ENCODE assay signal across 33 mouse cellular contexts in the genomic region with DNA sequence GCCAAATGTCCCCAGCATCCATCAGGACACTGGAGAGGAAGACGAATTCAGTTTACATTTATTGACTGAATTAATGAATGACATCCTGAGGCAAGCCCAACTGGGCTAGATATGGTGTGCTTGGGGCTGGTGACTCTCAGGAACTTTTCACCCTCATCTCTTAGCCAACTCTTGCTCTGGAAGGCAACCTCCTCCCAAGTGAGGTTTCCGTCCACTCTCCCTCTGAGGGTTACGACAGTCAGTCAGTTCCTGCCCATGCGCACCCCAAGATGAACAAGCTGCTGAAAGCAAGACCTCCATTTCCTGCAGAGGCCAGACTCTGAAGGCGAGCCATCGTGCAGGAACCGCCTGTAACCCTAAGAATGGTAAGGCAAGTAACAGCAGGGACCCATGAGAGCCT. TPM values are rescaled to one million over a fixed set of nuclear protein-coding genes. Genes with fewer than 3 reads are reported as not detected.
DNase-seq lines count a peak whose midpoint lies in the region; ATAC-seq lines count a peak whose summit lies in the region.
"Had no signal": no experiment of that assay in that cellular context is flagged by ENCODE, and none has a peak within 500 bp of the region (broad histone marks: within the 10 kb centered on the region; RNA-seq: fewer than 3 reads in every experiment).

No protein-coding gene starts in this region.

- ATAC-seq in erythroblast, adult 5-6 weeks (replicated peaks; ENCODE audit: low FRiP score, poor library complexity, severe bottlenecking): no peak
- ATAC-seq in limb, embryonic 13.5 days (ENCODE audit: low FRiP score, low read depth): no peak
- no peak for ATAC-seq in liver, embryonic 16.5 days (ENCODE audit: low read depth)
- ATAC-seq: CD4-positive, CD25-positive, alpha-beta regulatory T cell, adult 4 months; forebrain, embryonic 16.5 days had no signal

- no peak overlapping the region for H3K27ac ChIP-seq in limb, embryonic 13.5 days
- H3K27ac ChIP-seq in limb, embryonic 10.5 days: no peak overlapping the region
- peak overlapping the region; percentile 69 for H3K27ac ChIP-seq in brown adipose tissue, adult 24 weeks (replicated peaks; ENCODE audit: low read depth, low read length)
- H3K27ac ChIP-seq in liver, embryonic 16.5 days (ENCODE audit: low read length): peak overlapping the region; percentile 26; the same call in 1 of the 2 replicates
- H3K27ac ChIP-seq: embryonic facial prominence, embryonic 12.5 days; heart, adult 2 months; limb, embryonic 15.5 days had no signal

- DNase-seq in limb, embryonic 10.5 days (ENCODE audit: low spot score): no peak
- DNase-seq in frontal cortex, postnatal 14 days (ENCODE audit: low spot score in 2 of 2): no peak
- DNase-seq in thymus, postnatal 14 days: no peak
- DNase-seq: cerebellum, adult 18-20 months; cerebellum, postnatal 14 days; gastrocnemius, postnatal 25 days; heart, adult 2 months; kidney, adult 11 months; kidney, postnatal 4 days; layer of hippocampus, adult 9-11 months; lung, postnatal 4 days; midbrain, embryonic 14.5 days; thymus, adult 18-20 months; thymus, postnatal 4 days had no signal

- 93% methylated on average over 7 of the region's 7 CpGs for whole genome bisulfite sequencing in limb, embryonic 13.5 days
- WGBS in limb, embryonic 10.5 days: 94% methylated on average over 7 of the region's 7 CpGs
- WGBS in liver, embryonic 16.5 days (ENCODE audit: insufficient replicate concordance): 87% methylated on average over 7 of the region's 7 CpGs

- H3K27me3 ChIP-seq in erythroblast, embryonic 14.5 days (ENCODE audit: control insufficient read depth): no peaks in the 10 kb centered on the region; the same call in 1 of the 2 replicates
- no peaks in the 10 kb centered on the region for H3K27me3 ChIP-seq in limb, embryonic 13.5 days
- no peaks in the 10 kb centered on the region for H3K27me3 ChIP-seq in limb, embryonic 10.5 days (ENCODE audit: low read depth, poor library complexity, severe bottlenecking)
- no peaks in the 10 kb centered on the region for H3K27me3 ChIP-seq in liver, embryonic 16.5 days (ENCODE audit: control insufficient read depth, insufficient read depth, low read depth, low read length)
- H3K27me3 ChIP-seq: embryonic facial prominence, embryonic 12.5 days; limb, embryonic 15.5 days had no signal

- peaks cover 70% of the 10 kb centered on the region for H3K36me3 ChIP-seq in erythroblast, embryonic 14.5 days (ENCODE audit: control insufficient read depth)
- peaks cover 18% of the 10 kb centered on the region for H3K36me3 ChIP-seq in limb, embryonic 13.5 days
- H3K36me3 ChIP-seq in limb, embryonic 10.5 days: peaks cover 34% of the 10 kb centered on the region
- H3K36me3 ChIP-seq in liver, embryonic 16.5 days (ENCODE audit: control insufficient read depth, insufficient read depth): peaks cover 18% of the 10 kb centered on the region

- no peak overlapping the region for H3K4me2 ChIP-seq in limb, embryonic 13.5 days (replicated peaks)
- peak overlapping the region; percentile 85; the same call in 1 of the 2 replicates for H3K4me2 ChIP-seq in liver, embryonic 16.5 days (ENCODE audit: low read depth, low read length)
- H3K4me2 ChIP-seq: embryonic facial prominence, embryonic 12.5 days; limb, embryonic 15.5 days had no signal

- peak overlapping the region; percentile 79 for H3K4me3 ChIP-seq in erythroblast, embryonic 14.5 days (replicated peaks)
- no peak overlapping the region for H3K4me3 ChIP-seq in limb, embryonic 13.5 days
- no peak overlapping the region for H3K4me3 ChIP-seq in limb, embryonic 10.5 days
- H3K4me3 ChIP-seq in brown adipose tissue, adult 24 weeks (ENCODE audit: insufficient read depth, low read depth, low read length): no peak overlapping the region
- no peak overlapping the region; the same call in 1 of the 2 replicates for H3K4me3 ChIP-seq in liver, embryonic 16.5 days (ENCODE audit: low read depth, low read length)
- H3K4me3 ChIP-seq: embryonic facial prominence, embryonic 12.5 days; heart, adult 2 months; limb, embryonic 15.5 days had no signal

- 0 out of 2 replicates have a peak overlapping the region, but pooled peaks have one; percentile 8 for H3K9ac ChIP-seq in limb, embryonic 13.5 days
- H3K9ac ChIP-seq in liver, embryonic 16.5 days (ENCODE audit: low read depth, low read length): peak overlapping the region; percentile 6; the same call in 1 of the 2 replicates
- H3K9ac ChIP-seq: limb, embryonic 15.5 days had no signal

- H3K9me3 ChIP-seq in erythroblast, embryonic 14.5 days (ENCODE audit: control insufficient read depth, low read length): peaks cover 8% of the 10 kb centered on the region
- H3K9me3 ChIP-seq in limb, embryonic 13.5 days: no peaks in the 10 kb centered on the region
- H3K9me3 ChIP-seq in limb, embryonic 10.5 days (replicated peaks): no peaks in the 10 kb centered on the region
- no peaks in the 10 kb centered on the region for H3K9me3 ChIP-seq in liver, embryonic 16.5 days (replicated peaks; ENCODE audit: control insufficient read depth, low read length)
- H3K9me3 ChIP-seq: embryonic facial prominence, embryonic 12.5 days; limb, embryonic 15.5 days had no signal

- peaks cover 90% of the 10 kb centered on the region for H3K4me1 ChIP-seq in erythroblast, embryonic 14.5 days (ENCODE audit: control insufficient read depth)
- H3K4me1 ChIP-seq in limb, embryonic 13.5 days: peaks cover 25% of the 10 kb centered on the region
- peaks cover 28% of the 10 kb centered on the region for H3K4me1 ChIP-seq in limb, embryonic 10.5 days
- peaks cover 27% of the 10 kb centered on the region for H3K4me1 ChIP-seq in brown adipose tissue, adult 24 weeks (ENCODE audit: control insufficient read depth, insufficient read depth, insufficient read length, low read length)
- peaks cover 70% of the 10 kb centered on the region for H3K4me1 ChIP-seq in liver, embryonic 16.5 days (ENCODE audit: control insufficient read depth, low read depth, low read length)

RNA-seq across cellular contexts. Expression of gene 1700037H04Rik, which starts 2.9 kb away (rescaled TPM):
- polyA plus RNA-seq in erythroblast, embryonic 14.5 days (2012): 219 and 275 TPM in 2 replicates
- total RNA-seq in erythroblast, adult 5-6 weeks (2015; ENCODE audit: low replicate concordance): 77.1 and 92.0 TPM in 2 replicates
- 33.9 and 49.3 TPM in 2 replicates for total RNA-seq in erythroblast, adult 5-6 weeks (2017; ENCODE audit: low replicate concordance)
- 55.2 and 56.0 TPM in 2 replicates for polyA plus RNA-seq in limb, embryonic 13.5 days (2015; fragmentation: Nextera tagmentation; extraction: Ambion mirVana)
- polyA plus RNA-seq in limb, embryonic 10.5 days (2016; fragmentation: Nextera tagmentation; extraction: Ambion mirVana): 87.5 and 97.4 TPM in 2 replicates
- polyA plus RNA-seq in brown adipose tissue, adult 24 weeks (2012; ENCODE audit: insufficient read depth, insufficient read length, missing spikeins): 426 and 428 TPM in 2 replicates
- polyA plus RNA-seq in liver, embryonic 16.5 days (2015; fragmentation: Nextera tagmentation; extraction: Ambion mirVana): 129 and 133 TPM in 2 replicates

RNA-seq across cellular contexts. Expression of gene Cenpb, which starts 22.9 kb away (rescaled TPM):
- polyA plus RNA-seq in erythroblast, embryonic 14.5 days (2012): 27.7 and 31.8 TPM in 2 replicates
- 0.96 and 3.8 TPM in 2 replicates for total RNA-seq in erythroblast, adult 5-6 weeks (2015; ENCODE audit: low replicate concordance)
- total RNA-seq in erythroblast, adult 5-6 weeks (2017; ENCODE audit: low replicate concordance): 6.4 and 7.7 TPM in 2 replicates
- polyA plus RNA-seq in limb, embryonic 13.5 days (2015; fragmentation: Nextera tagmentation; extraction: Ambion mirVana): 11.2 and 11.6 TPM in 2 replicates
- 7.7 and 8.9 TPM in 2 replicates for polyA plus RNA-seq in limb, embryonic 10.5 days (2016; fragmentation: Nextera tagmentation; extraction: Ambion mirVana)
- 78.2 and 99.0 TPM in 2 replicates for polyA plus RNA-seq in brown adipose tissue, adult 24 weeks (2012; ENCODE audit: insufficient read depth, insufficient read length, missing spikeins)
- polyA plus RNA-seq in liver, embryonic 16.5 days (2015; fragmentation: Nextera tagmentation; extraction: Ambion mirVana): 3.0 and 3.2 TPM in 2 replicates

RNA-seq across cellular contexts. Expression of gene Gm11037, which starts 23.7 kb away (rescaled TPM):
- polyA plus RNA-seq in erythroblast, embryonic 14.5 days (2012): not detected in 2 replicates
- not detected in 2 replicates for total RNA-seq in erythroblast, adult 5-6 weeks (2015; ENCODE audit: low replicate concordance)
- not detected in 2 replicates for total RNA-seq in erythroblast, adult 5-6 weeks (2017; ENCODE audit: low replicate concordance)
- not detected in 2 replicates for polyA plus RNA-seq in limb, embryonic 13.5 days (2015; fragmentation: Nextera tagmentation; extraction: Ambion mirVana)
- not detected in 2 replicates for polyA plus RNA-seq in limb, embryonic 10.5 days (2016; fragmentation: Nextera tagmentation; extraction: Ambion mirVana)
- polyA plus RNA-seq in brown adipose tissue, adult 24 weeks (2012; ENCODE audit: insufficient read depth, insufficient read length, missing spikeins): not detected in 2 replicates
- polyA plus RNA-seq in liver, embryonic 16.5 days (2015; fragmentation: Nextera tagmentation; extraction: Ambion mirVana): not detected in 2 replicates
- total RNA-seq: adrenal gland, postnatal 4 days; gastrocnemius, postnatal 25 days; heart, adult 2 months; hematopoietic stem cell, adult 5-6 weeks; left cerebral cortex, adult 18-20 months; left cerebral cortex, postnatal 25 days; megakaryocyte-erythroid progenitor cell, adult 5-6 weeks had no signal
- polyA plus RNA-seq: CD4-positive, CD25-positive, alpha-beta regulatory T cell, adult 4 months; embryonic facial prominence, embryonic 12.5 days; forebrain, embryonic 16.5 days; heart, adult 2 months; heart, postnatal 0 days; kidney, embryonic 16.5 days; limb, embryonic 15.5 days; lung, embryonic 16.5 days; midbrain, embryonic 14.5 days; neural tube, embryonic 14.5 days; spleen, adult 2 months had no signal

RNA-seq across cellular contexts. Expression of gene Cdc25b, which starts 29.8 kb away (rescaled TPM):
- 52.6 and 58.1 TPM in 2 replicates for polyA plus RNA-seq in erythroblast, embryonic 14.5 days (2012)
- total RNA-seq in erythroblast, adult 5-6 weeks (2015; ENCODE audit: low replicate concordance): 160 and 210 TPM in 2 replicates
- 363 and 459 TPM in 2 replicates for total RNA-seq in erythroblast, adult 5-6 weeks (2017; ENCODE audit: low replicate concordance)
- 57.6 and 60.3 TPM in 2 replicates for polyA plus RNA-seq in limb, embryonic 13.5 days (2015; fragmentation: Nextera tagmentation; extraction: Ambion mirVana)
- 40.8 and 47.4 TPM in 2 replicates for polyA plus RNA-seq in limb, embryonic 10.5 days (2016; fragmentation: Nextera tagmentation; extraction: Ambion mirVana)
- polyA plus RNA-seq in brown adipose tissue, adult 24 weeks (2012; ENCODE audit: insufficient read depth, insufficient read length, missing spikeins): 2.4 and 2.5 TPM in 2 replicates
- 255 and 284 TPM in 2 replicates for polyA plus RNA-seq in liver, embryonic 16.5 days (2015; fragmentation: Nextera tagmentation; extraction: Ambion mirVana)

RNA-seq across cellular contexts. Expression of gene Hspa12b, which starts 29.9 kb away (rescaled TPM):
- 0.18 and 0.20 TPM in 2 replicates for polyA plus RNA-seq in erythroblast, embryonic 14.5 days (2012)
- not detected in 2 replicates for total RNA-seq in erythroblast, adult 5-6 weeks (2015; ENCODE audit: low replicate concordance)
- 0.14 TPM in 1 of 2 replicates, not detected in the other for total RNA-seq in erythroblast, adult 5-6 weeks (2017; ENCODE audit: low replicate concordance)
- 22.0 and 22.9 TPM in 2 replicates for polyA plus RNA-seq in limb, embryonic 13.5 days (2015; fragmentation: Nextera tagmentation; extraction: Ambion mirVana)
- 14.8 and 19.7 TPM in 2 replicates for polyA plus RNA-seq in limb, embryonic 10.5 days (2016; fragmentation: Nextera tagmentation; extraction: Ambion mirVana)
- 7.0 and 9.6 TPM in 2 replicates for polyA plus RNA-seq in brown adipose tissue, adult 24 weeks (2012; ENCODE audit: insufficient read depth, insufficient read length, missing spikeins)
- 2.0 TPM in 2 replicates for polyA plus RNA-seq in liver, embryonic 16.5 days (2015; fragmentation: Nextera tagmentation; extraction: Ambion mirVana)
- polyA plus RNA-seq: CD4-positive, CD25-positive, alpha-beta regulatory T cell, adult 4 months had no signal

Comparison
In these comparisons a context has a peak if more than half of its experiments do, and no peak if none do; other contexts are left out.
1. H3K27ac ChIP-seq: peak in brown adipose tissue, adult 24 weeks (single experiment) and liver, embryonic 16.5 days (single experiment); none in limb, embryonic 13.5 days (single experiment) and limb, embryonic 10.5 days (single experiment).